Mouse (Mus musculus) splenic B cell, adult 2 months (primary cell): ENCODE results near the gene Fbxo31.

Source experiments
- DNase-seq: peaks from one replicate; pipeline ENCODE4 v3.0.0-alpha.2; 2011; ENCODE audit warnings: low read depth, low spot score
- H3K27me3 ChIP-seq: 2 replicates; pipeline ENCODE4 v1.6.1; 2012; ENCODE audit warnings: mild to moderate bottlenecking, low read length, moderate library complexity, mixed read lengths; ENCODE audit not compliant: control insufficient read depth, poor library complexity, insufficient read depth, severe bottlenecking
- H3K36me3 ChIP-seq: 2 replicates; pipeline ENCODE4 v1.6.1; 2012; ENCODE audit warnings: mild to moderate bottlenecking, low read length, moderate library complexity, mixed read lengths; ENCODE audit not compliant: control insufficient read depth, poor library complexity, insufficient read depth, severe bottlenecking

Gene Fbxo31

GRCm38 (mm10) chr8:121551065-121551985 is 27.3 kb downstream of the Fbxo31 start:
- Histone ChIP-seq H3K36me3 (peaks cover 5% of the 10 kb centered on the region), H3K27me3 (no peaks in the 10 kb centered on the region)
- no peak for DNase-seq

- DNase-seq, result no peak
- peaks cover 5% of the 10 kb centered on the region for H3K36me3 ChIP-seq
- H3K27me3 ChIP-seq, result no peaks in the 10 kb centered on the region
Observed at GRCm38 (mm10) chr8:121550056-121550455, 28.6 kb downstream of the Fbxo31 start.

- peak; percentile 82 for DNase-seq
- Histone ChIP-seq H3K36me3 (no peaks in the 10 kb centered on the region; the same call in 1 of the 2 replicates), H3K27me3 (no peaks in the 10 kb centered on the region)
Observed at GRCm38 (mm10) chr8:121547132-121547531, 31.5 kb downstream of the Fbxo31 start.

- no peak for DNase-seq
Observed at GRCm38 (mm10) chr8:121544936-121545335, 33.7 kb downstream of the Fbxo31 start.

GRCm38 (mm10) chr8:121544276-121544785 is 34.3 kb downstream of the Fbxo31 start, which contains the start of gene 1700018B08Rik:
Gene 1700018B08Rik, minus strand, starts transcription at chr8:121544320.
- Histone ChIP-seq H3K27me3 (no peaks in the 10 kb centered on the region; the same call in 1 of the 2 replicates), H3K36me3 (no peaks in the 10 kb centered on the region)
- no peak for DNase-seq

More at GRCm38 (mm10) chr8:121544936-121545335, 33.7 kb downstream of the Fbxo31 start:
- Histone ChIP-seq H3K36me3 (no peaks in the 10 kb centered on the region), H3K27me3 (no peaks in the 10 kb centered on the region; the same call in 1 of the 2 replicates)

- no peak for DNase-seq
- no peaks in the 10 kb centered on the region for H3K36me3 ChIP-seq
- H3K27me3 ChIP-seq, result no peaks in the 10 kb centered on the region; the same call in 1 of the 2 replicates
Observed at GRCm38 (mm10) chr8:121542901-121543300, 35.7 kb downstream of the Fbxo31 start.

GRCm38 (mm10) chr8:121541862-121542261 is 36.7 kb downstream of the Fbxo31 start:
- H3K27me3 ChIP-seq, result no peaks in the 10 kb centered on the region; the same call in 1 of the 2 replicates
- no peaks in the 10 kb centered on the region for H3K36me3 ChIP-seq
- no peak for DNase-seq

- peak; percentile 31 for DNase-seq
- no peaks in the 10 kb centered on the region for H3K27me3 ChIP-seq
- H3K36me3 ChIP-seq, result no peaks in the 10 kb centered on the region
Observed at GRCm38 (mm10) chr8:121532381-121532780, 46.2 kb downstream of the Fbxo31 start.

- DNase-seq, result no peak
- H3K36me3 ChIP-seq, result no peaks in the 10 kb centered on the region
- no peaks in the 10 kb centered on the region for H3K27me3 ChIP-seq
Observed at GRCm38 (mm10) chr8:121530639-121531038, 48.0 kb downstream of the Fbxo31 start.

- H3K36me3 ChIP-seq, result no peaks in the 10 kb centered on the region
- no peaks in the 10 kb centered on the region for H3K27me3 ChIP-seq
- DNase-seq, result no peak
Observed at GRCm38 (mm10) chr8:121528790-121529189, 49.8 kb downstream of the Fbxo31 start.

GRCm38 (mm10) chr8:121527751-121528150 is 50.9 kb downstream of the Fbxo31 start:
- H3K36me3 ChIP-seq, result no peaks in the 10 kb centered on the region
- DNase-seq, result no peak

GRCm38 (mm10) chr8:121526811-121527550 is 51.6 kb downstream of the Fbxo31 start:
- no peak for DNase-seq
- H3K36me3 ChIP-seq, result no peaks in the 10 kb centered on the region
- H3K27me3 ChIP-seq, result no peaks in the 10 kb centered on the region

More at GRCm38 (mm10) chr8:121527751-121528150, 50.9 kb downstream of the Fbxo31 start:
- no peaks in the 10 kb centered on the region for H3K27me3 ChIP-seq

GRCm38 (mm10) chr8:121525111-121525818 is 53.3 kb downstream of the Fbxo31 start:
- no peaks in the 10 kb centered on the region for H3K36me3 ChIP-seq

GRCm38 (mm10) chr8:121513429-121513828 is 65.2 kb downstream of the Fbxo31 start:
- no peaks in the 10 kb centered on the region for H3K36me3 ChIP-seq
- DNase-seq, result peak; percentile 82

More at GRCm38 (mm10) chr8:121525111-121525818, 53.3 kb downstream of the Fbxo31 start:
- no peaks in the 10 kb centered on the region for H3K27me3 ChIP-seq
- no peak for DNase-seq

More at GRCm38 (mm10) chr8:121513429-121513828, 65.2 kb downstream of the Fbxo31 start:
- H3K27me3 ChIP-seq, result no peaks in the 10 kb centered on the region
